Mouse (Mus musculus) midbrain, postnatal 0 days (tissue): ENCODE data around the gene Alg9. TPM values are rescaled to one million over a fixed set of nuclear protein-coding genes. Genes with fewer than 3 reads are reported as not detected.

Source experiments
- ATAC-seq: fragments of 200-750 bp; cut with Nextera tagmentation; 2 replicates; pipeline ENCODE4 v1.8.0; 2017; ENCODE audit warnings: moderate number of reproducible peaks, mild to moderate bottlenecking, moderate TSS enrichment, moderate library complexity; ENCODE audit not compliant: low FRiP score
- DNase-seq: peaks from one replicate; pipeline ENCODE4 v3.0.0-alpha.2; 2015; ENCODE audit warnings: low spot score
- H3K27ac ChIP-seq: fragments of 300-500 bp; sonication (generic); 2 replicates; pipeline ENCODE4 v1.5.1; 2014; ENCODE audit warnings: low read depth, mild to moderate bottlenecking, low read length, mixed read lengths
- H3K27me3 ChIP-seq: fragments of 300-500 bp; sonication (generic); 2 replicates; pipeline ENCODE4 v1.6.1; 2014; ENCODE audit warnings: low read length, control low read depth, mixed read lengths; ENCODE audit not compliant: insufficient read depth
- H3K36me3 ChIP-seq: fragments of 300-500 bp; sonication (generic); 2 replicates; pipeline ENCODE4 v1.6.1; 2014; ENCODE audit warnings: low read length, control low read depth, mixed read lengths; ENCODE audit not compliant: insufficient read depth
- H3K4me1 ChIP-seq: fragments of 300-500 bp; sonication (generic); 2 replicates; pipeline ENCODE4 v1.6.1; 2014; ENCODE audit warnings: mild to moderate bottlenecking, control low read depth, antibody characterized with exemption, low read length, mixed read lengths; ENCODE audit not compliant: insufficient read depth
- H3K4me2 ChIP-seq: fragments of 300-500 bp; sonication (generic); 2 replicates; pipeline ENCODE4 v1.6.1; 2014; ENCODE audit warnings: low read depth, mild to moderate bottlenecking, low read length, mixed read lengths; ENCODE audit not compliant: poor library complexity, severe bottlenecking
- H3K4me3 ChIP-seq: fragments of 300-500 bp; sonication (generic); 2 replicates; pipeline ENCODE4 v1.5.1; 2014; ENCODE audit warnings: low read depth, mild to moderate bottlenecking, low read length, moderate library complexity
- H3K9ac ChIP-seq: fragments of 300-500 bp; sonication (generic); replicated peaks from 2 replicates; pipeline ENCODE4 v1.6.1; 2014; ENCODE audit warnings: mild to moderate bottlenecking, low read length, moderate library complexity, mixed read lengths; ENCODE audit not compliant: poor library complexity, severe bottlenecking
- H3K9me3 ChIP-seq: fragments of 300-500 bp; sonication (generic); 2 replicates; pipeline ENCODE4 v1.6.1; 2016; ENCODE audit warnings: low read length, control low read depth
- CTCF ChIP-seq: IDR thresholded peaks from 2 replicates; pipeline ENCODE4 v1.5.1; 2016; ENCODE audit warnings: antibody characterized with exemption, mild to moderate bottlenecking
- WGBS: fragments of 180-500 bp; shearing (Covaris S2); extraction: QIAGEN DNeasy Blood & Tissue Kit; methylation state at CpG from one replicate; pipeline ENCODE4 v1.1.7; 2014; 5-methylcytosine and 5-hydroxymethylcytosine counted together
- polyA plus RNA-seq: library from polyadenylated mRNA; unstranded; fragments of >200 nt; fragmentation: Nextera tagmentation; extraction: Ambion mirVana; gene quantifications from 2 replicates; pipeline ENCODE4 v1.2.1, GENCODE M21; 2015
- total RNA-seq: library from RNA; depleted of rRNA; stranded (reverse); fragments of >200 nt; gene quantifications from 2 replicates; pipeline ENCODE4 v1.2.3, GENCODE M21; 2014

Alg9 gene
- total and polyA plus RNA-seq, 2 experiments from 2014 or later = 57.3 to 106 TPM

DNA sequence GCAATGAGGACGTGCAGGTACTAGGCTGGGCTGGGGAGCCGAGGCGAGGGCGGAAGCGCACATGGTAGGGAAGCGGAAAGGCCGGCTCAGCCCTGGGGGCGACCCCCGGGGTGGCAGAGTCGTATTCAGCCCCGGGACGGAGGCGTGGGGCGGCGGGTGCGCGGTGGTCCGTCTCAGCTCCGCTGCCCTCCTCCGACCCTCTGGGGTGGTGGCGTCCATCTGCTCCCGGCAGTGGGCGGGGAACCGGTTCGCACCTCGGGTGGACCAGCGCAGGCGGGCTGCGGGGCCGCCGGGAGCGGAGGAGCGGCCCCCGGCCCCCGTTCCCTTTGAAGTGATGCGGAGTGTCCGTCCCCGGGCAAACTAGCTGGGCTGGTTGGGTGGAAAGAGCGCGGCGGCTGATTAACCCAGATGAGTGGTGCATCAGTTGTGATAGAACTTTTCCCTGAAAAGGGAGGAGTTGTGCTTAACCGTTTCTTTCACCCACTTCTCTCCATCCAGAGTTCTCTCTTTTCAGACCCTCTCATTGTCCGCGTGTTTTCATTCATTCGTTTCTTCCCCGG, 82.3 kb downstream of the Alg9 start:
- H3K4me3 ChIP-seq = peak overlapping the region; percentile 81
- H3K4me2 ChIP-seq = peak overlapping the region; percentile 93
- TF ChIP-seq CTCF = no peak
- H3K36me3 ChIP-seq = peaks cover 18% of the 10 kb centered on the region
- WGBS = 0% methylated on average over 43 of the region's 46 CpGs
- 0 out of 2 replicates have a peak, but pooled peaks cover 2% of the 10 kb centered on the region for H3K4me1 ChIP-seq
- DNase-seq (no peak), ATAC-seq (no peak; the same call in 1 of the 2 replicates)
- no peaks in the 10 kb centered on the region for H3K9me3 ChIP-seq
- no peaks in the 10 kb centered on the region for H3K27me3 ChIP-seq
- H3K27ac ChIP-seq = no peak overlapping the region
- peak overlapping the region; percentile 74 for H3K9ac ChIP-seq

DNA sequence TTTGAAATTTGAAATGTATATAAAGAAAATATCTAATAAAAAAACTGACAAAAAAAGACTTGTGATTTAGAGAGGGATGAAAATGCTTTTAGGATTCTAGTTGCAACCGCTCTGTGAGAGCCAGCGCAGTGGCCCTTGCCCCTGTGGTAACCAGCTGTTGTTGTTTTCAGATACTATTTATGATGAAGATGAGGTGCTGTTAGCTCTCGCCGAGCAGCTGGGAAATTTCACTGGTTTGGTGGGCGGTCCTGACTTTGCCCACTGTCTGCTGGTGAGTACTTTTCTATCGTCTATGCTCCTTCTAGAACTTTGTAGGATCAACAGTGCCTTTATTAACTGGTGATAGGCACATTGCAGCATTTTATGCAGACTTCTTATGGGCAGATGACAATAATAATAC, 83.9 kb downstream of the Alg9 start:
- DNase-seq (no peak), ATAC-seq (no peak)
- Histone ChIP-seq H3K27me3 (no peaks in the 10 kb centered on the region), H3K27ac (no peak overlapping the region), H3K4me1 (0 out of 2 replicates have a peak, but pooled peaks cover 2% of the 10 kb centered on the region), H3K9ac (no peak overlapping the region), H3K9me3 (no peaks in the 10 kb centered on the region), H3K4me2 (no peak overlapping the region), H3K4me3 (no peak overlapping the region), H3K36me3 (peaks cover 23% of the 10 kb centered on the region)
- TF ChIP-seq CTCF = no peak
- 95% methylated on average over 6 of the region's 6 CpGs for WGBS

DNA sequence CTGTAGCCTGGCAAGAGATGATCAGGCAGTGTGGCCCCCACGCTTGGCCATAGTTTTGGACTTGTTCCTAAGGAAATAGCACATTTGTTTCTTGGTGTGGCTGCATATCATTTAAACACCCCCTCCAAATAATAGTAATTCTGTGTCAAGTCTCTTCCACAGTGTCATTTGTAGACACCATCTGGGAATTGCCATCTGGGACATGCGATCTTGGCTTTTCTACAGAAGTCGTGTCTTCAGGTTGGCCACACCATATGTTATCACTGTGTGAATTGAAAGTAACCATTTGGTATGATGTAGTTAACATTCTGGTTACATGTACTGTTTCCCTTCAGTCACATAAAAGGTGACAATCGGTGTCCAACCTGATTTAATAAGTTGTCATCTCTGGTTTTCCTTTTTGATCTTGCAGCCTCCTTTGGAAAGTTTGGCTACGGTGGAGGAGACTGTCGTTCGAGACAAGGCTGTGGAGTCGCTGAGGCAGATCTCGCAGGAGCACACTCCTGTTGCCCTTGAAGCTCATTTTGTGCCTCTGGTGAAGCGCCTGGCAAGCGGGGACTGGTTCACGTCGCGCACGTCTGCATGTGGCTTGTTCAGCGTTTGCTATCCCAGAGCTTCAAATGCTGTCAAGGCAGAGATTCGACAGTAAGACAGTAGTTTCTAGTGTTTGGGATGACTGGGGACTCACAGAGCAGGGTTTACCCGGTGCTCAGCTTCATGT, 86.5 kb downstream of the Alg9 start:
- Histone ChIP-seq H3K9me3 (no peaks in the 10 kb centered on the region), H3K4me1 (no peaks in the 10 kb centered on the region), H3K27ac (no peak overlapping the region), H3K4me2 (no peak overlapping the region), H3K36me3 (peaks cover 32% of the 10 kb centered on the region), H3K27me3 (no peaks in the 10 kb centered on the region), H3K4me3 (no peak overlapping the region), H3K9ac (no peak overlapping the region)
- DNase-seq (no peak), ATAC-seq (no peak)
- WGBS = 91% methylated on average over 18 of the region's 18 CpGs
- TF ChIP-seq CTCF = no peak

DNA sequence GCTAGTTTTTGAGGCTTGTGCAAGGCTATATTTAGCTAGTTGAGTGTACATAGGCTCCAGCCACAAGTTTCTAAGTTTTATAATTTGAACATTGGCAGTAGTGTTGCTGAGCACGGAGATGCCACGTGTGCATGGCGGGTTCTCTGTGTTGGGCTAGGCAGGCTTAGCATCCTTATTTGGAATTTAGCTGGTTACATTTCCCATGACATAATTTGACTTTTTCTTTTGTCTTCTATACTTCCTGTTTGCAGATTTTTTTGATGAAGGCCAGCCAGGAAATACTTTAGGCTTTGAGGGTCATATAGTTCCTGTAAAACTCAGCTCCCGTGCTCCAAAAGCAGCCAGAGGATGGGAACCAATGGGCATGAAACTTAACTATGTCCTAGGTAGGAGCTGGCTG, 89.0 kb downstream of the Alg9 start:
- peaks cover 48% of the 10 kb centered on the region for H3K36me3 ChIP-seq
- TF ChIP-seq CTCF = no peak
- DNase-seq (no peak), ATAC-seq (no peak)
- H3K4me3 ChIP-seq = no peak overlapping the region
- no peaks in the 10 kb centered on the region for H3K9me3 ChIP-seq
- H3K4me1 ChIP-seq = no peaks in the 10 kb centered on the region
- no peaks in the 10 kb centered on the region for H3K27me3 ChIP-seq
- no peak overlapping the region for H3K9ac ChIP-seq
- 88% methylated on average over 4 of the region's 4 CpGs for WGBS
- H3K27ac ChIP-seq = no peak overlapping the region
- no peak overlapping the region for H3K4me2 ChIP-seq

DNA sequence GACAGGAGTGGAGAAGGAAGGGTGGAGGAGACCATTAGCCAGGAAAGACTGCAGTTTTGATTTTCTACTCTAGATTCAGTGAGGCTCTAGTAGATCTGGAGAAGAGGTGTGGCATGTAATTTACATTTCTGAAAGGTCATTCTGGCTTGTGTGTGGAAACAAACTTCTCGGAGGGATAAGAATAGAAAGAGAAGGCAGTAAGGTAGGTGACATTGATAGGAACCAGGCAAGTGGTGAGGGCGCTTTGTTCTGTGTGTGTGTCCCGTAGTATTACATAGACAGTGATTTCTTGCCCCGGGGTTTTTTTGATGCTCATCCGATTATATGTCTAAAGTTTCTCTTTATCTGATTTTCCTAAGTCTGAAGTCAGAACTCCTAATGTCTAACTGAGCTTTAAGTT, 90.1 kb downstream of the Alg9 start:
- H3K27ac ChIP-seq = no peak overlapping the region
- no peak for DNase-seq
- no peaks in the 10 kb centered on the region for H3K4me1 ChIP-seq
- TF ChIP-seq CTCF = no peak
- H3K36me3 ChIP-seq = peaks cover 45% of the 10 kb centered on the region
- WGBS = 95% methylated on average over 5 of the region's 5 CpGs
- H3K9me3 ChIP-seq = no peaks in the 10 kb centered on the region
- no peak for ATAC-seq
- no peak overlapping the region for H3K4me2 ChIP-seq
- no peak overlapping the region for H3K9ac ChIP-seq
- no peak overlapping the region for H3K4me3 ChIP-seq
- no peaks in the 10 kb centered on the region for H3K27me3 ChIP-seq

DNA sequence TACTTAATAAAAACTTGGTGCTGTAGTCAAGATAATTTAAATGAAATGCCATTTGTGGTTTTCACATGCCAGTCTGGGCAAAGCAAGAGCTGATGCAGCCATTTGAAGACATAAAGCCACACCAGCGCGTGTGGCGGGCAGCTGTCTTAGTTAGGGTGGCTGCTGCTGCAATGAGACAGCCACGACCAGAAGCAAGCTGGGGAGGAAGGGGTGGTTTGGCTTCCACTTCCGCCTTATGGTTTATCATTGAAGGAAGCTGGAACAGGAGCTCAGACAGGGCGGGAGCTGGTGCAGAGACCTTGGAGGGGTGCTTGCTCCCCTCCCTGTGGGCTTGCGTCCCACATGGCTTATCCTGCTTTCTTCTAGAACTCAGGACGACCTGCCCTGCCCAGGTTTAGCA, 91.0 kb downstream of the Alg9 start:
- WGBS = 87% methylated on average over 8 of the region's 8 CpGs
- TF ChIP-seq CTCF = no peak

More for the DNA sequence above, 91.0 kb downstream of the Alg9 start:
- Histone ChIP-seq H3K4me3 (no peak overlapping the region), H3K27me3 (no peaks in the 10 kb centered on the region), H3K36me3 (peaks cover 46% of the 10 kb centered on the region), H3K9me3 (no peaks in the 10 kb centered on the region), H3K27ac (no peak overlapping the region), H3K4me1 (no peaks in the 10 kb centered on the region), H3K9ac (no peak overlapping the region), H3K4me2 (no peak overlapping the region)
- DNase-seq (no peak), ATAC-seq (no peak)
